Mouse (Mus musculus) hematopoietic stem cell, adult 5-6 weeks (primary cell): ENCODE data around the gene Nat8f7. TPM values are rescaled to one million over a fixed set of nuclear protein-coding genes. Genes with fewer than 3 reads are reported as not detected.
"Not testable (repeated sequence)": the region's sequence is repeated elsewhere in the genome, so short reads cannot be mapped to it uniquely, and the experiment has no call there.

Experiments used
- ATAC-seq, 2 experiments: fragments of 125-278 bp in 1 of 2; replicated peaks in 1 of 2; 2 replicates each; pipeline ENCODE4 v1.8.0; 2016 to 2017; ENCODE audit warnings: inconsistent platforms in 2 of 2, mild to moderate bottlenecking in 2 of 2, moderate number of reproducible peaks in 2 of 2, low read depth in 1 of 2, moderate TSS enrichment in 1 of 2; ENCODE audit not compliant: low FRiP score in 2 of 2, poor library complexity in 2 of 2, severe bottlenecking in 2 of 2, insufficient read depth in 1 of 2, low TSS enrichment in 1 of 2
- total RNA-seq: library from RNA; stranded (forward); fragments of 172-1452, 232-1000 nt; gene quantifications from 2 replicates; pipeline ENCODE4 v1.2.3, GENCODE M21; 2017

Nat8f7 gene
- not detected in 2 replicates for total RNA-seq

DNA sequence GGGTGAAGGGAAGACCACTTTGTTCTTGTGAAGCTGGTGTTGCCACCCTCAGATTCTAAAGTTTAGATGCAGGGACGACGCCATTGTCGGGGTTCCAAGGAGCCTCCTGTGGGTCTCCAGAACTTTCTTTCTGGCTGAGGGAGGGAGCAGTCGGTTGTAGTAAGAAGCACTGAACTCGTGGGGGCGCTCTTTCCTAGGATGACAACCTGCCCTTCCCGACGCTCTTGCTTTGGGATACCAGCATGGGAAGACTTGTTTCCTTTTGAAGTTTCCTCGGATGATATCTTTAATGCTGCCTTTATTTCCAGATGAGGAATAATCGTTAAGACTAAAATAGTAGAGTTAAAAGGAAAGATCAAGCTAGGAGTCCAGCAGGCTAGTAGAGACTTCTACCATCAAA lies at the start of gene Nat8f7:
TSS of gene Nat8f7 (minus strand) at position 101 of the 400 bp plus-strand sequence.
- ATAC-seq: not testable (repeated sequence)

DNA sequence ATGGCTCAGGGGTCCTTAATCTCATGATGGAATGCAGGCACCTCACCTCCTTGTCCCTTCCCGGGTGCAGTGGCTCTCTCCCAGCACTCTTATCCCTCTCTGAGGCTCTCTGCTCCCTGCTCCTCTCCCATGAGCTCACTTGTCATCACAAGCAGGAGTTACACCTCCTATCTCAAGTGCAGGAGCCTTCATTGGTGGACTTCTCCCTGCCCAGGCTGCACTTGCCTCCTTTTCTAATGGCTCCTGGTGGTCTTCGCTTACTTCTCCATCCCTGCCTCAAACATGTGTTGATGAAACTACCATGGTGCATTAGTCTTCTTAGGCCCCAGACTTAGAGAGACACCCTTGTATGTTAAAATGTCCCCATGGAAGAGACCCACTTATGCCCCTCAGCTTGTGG lies 49.7 kb upstream of the Nat8f7 start:
- ATAC-seq: not testable (repeated sequence)

DNA sequence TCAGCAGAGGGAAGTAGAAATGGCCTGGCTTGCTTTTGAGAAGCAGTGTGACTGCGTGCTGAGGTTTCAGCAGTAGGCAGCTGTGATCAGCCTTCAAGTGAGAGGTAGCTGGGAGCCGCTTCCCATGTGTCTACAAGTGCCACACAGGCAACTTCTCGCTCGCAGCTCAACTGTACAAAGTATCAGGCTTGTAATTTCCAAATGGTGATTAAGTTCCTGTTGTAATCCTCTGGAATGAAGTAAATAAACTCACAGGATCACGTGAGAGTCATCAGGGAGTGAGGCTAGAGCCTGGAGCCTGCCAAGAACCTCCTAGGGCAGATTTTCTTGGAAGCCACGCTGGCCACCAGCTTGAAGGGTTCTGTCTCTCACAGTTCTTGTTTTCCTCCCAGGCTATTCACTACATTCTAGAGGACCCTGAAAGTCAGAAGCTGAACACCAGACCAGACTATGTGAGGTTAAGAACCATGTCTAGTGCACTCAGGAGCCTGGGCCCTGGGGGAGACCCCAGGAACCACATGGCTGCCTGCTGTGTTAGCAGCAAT lies 42.8 kb upstream of the Nat8f7 start:
- ATAC-seq: not testable (repeated sequence)

DNA sequence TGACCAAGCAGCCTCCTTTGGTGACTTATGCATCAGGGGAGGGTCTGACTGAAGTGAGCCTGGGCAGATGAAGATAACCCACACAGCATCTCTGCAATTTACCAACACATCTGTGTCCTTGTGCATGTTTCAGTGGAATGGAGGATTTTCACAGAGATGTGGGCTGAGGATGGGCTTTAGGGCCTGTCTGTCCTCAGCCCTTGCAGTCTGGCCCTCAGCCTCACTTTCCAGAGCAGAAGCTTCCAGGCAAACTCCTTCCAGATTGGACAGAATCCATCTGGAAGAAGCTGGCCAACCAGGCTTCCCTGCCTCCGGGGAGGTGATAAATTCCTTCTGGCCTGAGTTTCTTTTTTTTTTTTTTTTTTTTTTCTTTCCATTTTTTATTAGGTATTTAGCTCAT lies 3.4 kb downstream of the Nat8f7 start:
- ATAC-seq: not testable (repeated sequence)

DNA sequence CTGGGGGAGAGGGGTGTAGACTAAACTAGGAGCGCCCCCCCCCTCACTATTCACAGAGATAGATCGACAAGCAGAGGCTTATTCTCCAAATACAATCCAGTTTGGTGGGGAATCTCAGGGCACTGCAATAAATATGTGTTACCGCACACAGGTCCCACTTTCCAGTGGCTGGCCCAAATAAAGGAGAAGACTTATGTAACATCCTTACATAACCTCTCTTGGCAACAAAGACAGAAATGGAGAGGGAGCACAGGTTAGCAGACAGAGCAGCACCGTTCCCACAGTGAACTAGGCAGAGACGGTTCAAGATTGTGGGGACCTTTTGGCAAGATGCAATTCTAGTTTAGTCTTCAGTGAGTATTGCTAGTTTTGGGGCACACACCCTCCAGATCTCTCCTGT lies 3.8 kb downstream of the Nat8f7 start:
- ATAC-seq: not testable (repeated sequence)

DNA sequence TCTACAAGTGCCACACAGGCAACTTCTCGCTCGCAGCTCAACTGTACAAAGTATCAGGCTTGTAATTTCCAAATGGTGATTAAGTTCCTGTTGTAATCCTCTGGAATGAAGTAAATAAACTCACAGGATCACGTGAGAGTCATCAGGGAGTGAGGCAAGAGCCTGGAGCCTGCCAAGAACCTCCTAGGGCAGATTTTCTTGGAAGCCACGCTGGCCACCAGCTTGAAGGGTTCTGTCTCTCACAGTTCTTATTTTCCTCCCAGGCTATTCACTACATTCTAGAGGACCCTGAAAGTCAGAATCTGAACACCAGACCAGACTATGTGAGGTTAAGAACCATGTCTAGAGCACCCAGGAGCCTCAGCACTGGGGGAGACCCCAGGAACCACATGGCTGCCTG lies 11.1 kb downstream of the Nat8f7 start:
- ATAC-seq: not testable (repeated sequence)

Other genes starting within 250 kb of the Nat8f7 start
- not detected in 2 replicates for gene Fbxo41, start 210.2 kb downstream of the Nat8f7 start, total RNA-seq
- 0.10 TPM in 1 of 2 replicates, not detected in the other for gene Egr4, start 199.6 kb downstream of the Nat8f7 start, total RNA-seq
- 17.8 and 22.6 TPM in 2 replicates for gene Alms1, start 125.7 kb downstream of the Nat8f7 start, total RNA-seq
- gene Nat8f3, start 52.5 kb upstream of the Nat8f7 start, total RNA-seq: not detected in 2 replicates
- not detected in 2 replicates for gene Nat8f6, start 107.7 kb upstream of the Nat8f7 start, total RNA-seq
- not detected in 2 replicates for gene Nat8f5, start 107.8 kb upstream of the Nat8f7 start, total RNA-seq
- gene Nat8, start 118.9 kb upstream of the Nat8f7 start, total RNA-seq: not detected in 2 replicates
- gene Nat8f2, start 156.0 kb upstream of the Nat8f7 start, total RNA-seq: not detected in 2 replicates
- gene Nat8f4, start 191.7 kb upstream of the Nat8f7 start, total RNA-seq: 1.8 and 4.4 TPM in 2 replicates
- 37.2 and 68.0 TPM in 2 replicates for gene Tprkb, start 198.7 kb upstream of the Nat8f7 start, total RNA-seq
- 6.0 and 7.2 TPM in 2 replicates for gene Nat8f1, start 202.5 kb upstream of the Nat8f7 start, total RNA-seq
- 44.3 and 52.3 TPM in 2 replicates for gene Dusp11, start 248.5 kb upstream of the Nat8f7 start, total RNA-seq